Mouse (Mus musculus): Measurements from ENCODE around the gene Tmem95.
"Not testable (repeated sequence)": the region's sequence is repeated elsewhere in the genome, so short reads cannot be mapped to it uniquely, and the experiment has no call there.

Tmem95 gene

GRCm38 (mm10) chr11:69880506-69880852 is 2.7 kb upstream of the Tmem95 start:
- peak; percentile 85 for DNase-seq (ENCODE audit: low spot score)

- no peak for DNase-seq (ENCODE audit: low spot score)
These were observed 1.9 kb upstream of the Tmem95 start for GRCm38 (mm10) chr11:69879711-69880110.

GRCm38 (mm10) chr11:69878952-69879351 is 1.1 kb upstream of the Tmem95 start:
- DNase-seq (ENCODE audit: low spot score), result no peak

- no peak for DNase-seq (ENCODE audit: low spot score)
These were observed 581 bp upstream of the Tmem95 start for GRCm38 (mm10) chr11:69878399-69878798.

- DNase-seq (ENCODE audit: low spot score), result peak; percentile 88
These were observed 951 bp downstream of the Tmem95 start for GRCm38 (mm10) chr11:69876867-69877266.

GRCm38 (mm10) chr11:69876186-69876585 is 1.6 kb downstream of the Tmem95 start:
- DNase-seq (ENCODE audit: low spot score), result no peak

- DNase-seq (ENCODE audit: low spot score), result no peak
These were observed 5.4 kb downstream of the Tmem95 start for GRCm38 (mm10) chr11:69872451-69872850.

GRCm38 (mm10) chr11:69871822-69872221 is 6.0 kb downstream of the Tmem95 start:
- no peak for DNase-seq (ENCODE audit: low spot score)

- no peak for DNase-seq (ENCODE audit: low spot score)
These were observed 7.3 kb downstream of the Tmem95 start for GRCm38 (mm10) chr11:69870289-69871069.

GRCm38 (mm10) chr11:69867335-69867734 is 10.5 kb downstream of the Tmem95 start:
- no peak for DNase-seq (ENCODE audit: low spot score)

GRCm38 (mm10) chr11:69865561-69865960 is 12.3 kb downstream of the Tmem95 start:
- no peak for DNase-seq (ENCODE audit: low spot score)

GRCm38 (mm10) chr11:69864138-69864860 is 13.5 kb downstream of the Tmem95 start:
- no peak for DNase-seq (ENCODE audit: low spot score)

- DNase-seq (ENCODE audit: low spot score), result not testable (repeated sequence)
These were observed 14.1 kb downstream of the Tmem95 start for GRCm38 (mm10) chr11:69863729-69864128.

GRCm38 (mm10) chr11:69858113-69858998 is 19.5 kb downstream of the Tmem95 start, which contains the start of gene Tnk1:
Gene Tnk1 (minus strand): TSS chr11:69858730.
- no peak for DNase-seq (ENCODE audit: low spot score)

GRCm38 (mm10) chr11:69855347-69855746 is 22.5 kb downstream of the Tmem95 start:
- peak; percentile 72 for DNase-seq (ENCODE audit: low spot score)

- no peak for DNase-seq (ENCODE audit: low spot score)
These were observed 23.1 kb downstream of the Tmem95 start for GRCm38 (mm10) chr11:69854680-69855079.

- DNase-seq (ENCODE audit: low spot score), result peak; percentile 24
These were observed 23.8 kb downstream of the Tmem95 start for GRCm38 (mm10) chr11:69853994-69854393.

- no peak for DNase-seq (ENCODE audit: low spot score)
These were observed 27.1 kb downstream of the Tmem95 start for GRCm38 (mm10) chr11:69850754-69851153.

GRCm38 (mm10) chr11:69849884-69850283 is 27.9 kb downstream of the Tmem95 start:
- DNase-seq (ENCODE audit: low spot score), result no peak

GRCm38 (mm10) chr11:69849128-69849527 is 28.7 kb downstream of the Tmem95 start:
- DNase-seq (ENCODE audit: low spot score), result no peak

GRCm38 (mm10) chr11:69848021-69848420 is 29.8 kb downstream of the Tmem95 start:
- DNase-seq (ENCODE audit: low spot score), result no peak

All from embryo, embryonic 10.5 days (tissue).